Mouse (Mus musculus) MEL (cell line): ENCODE measurements around the gene Mrtfb. TPM values are rescaled to one million over a fixed set of nuclear protein-coding genes. Genes with fewer than 3 reads are reported as not detected.

Experiments
- DNase-seq: peaks from one replicate; pipeline ENCODE4 v3.0.0; 2011; ENCODE audit warnings: low read depth, low spot score
- H3K27ac ChIP-seq: 2 replicates; pipeline ENCODE4 v1.5.1; 2012; ENCODE audit warnings: low read depth, mild to moderate bottlenecking, control low read depth, low read length, moderate library complexity; ENCODE audit not compliant: control insufficient read depth
- H3K27me3 ChIP-seq, 2 experiments: fragments of 150-350 bp in 1 of 2; sonication (generic) in 1 of 2; 2 replicates each; pipeline ENCODE4 v1.6.1; 2012; ENCODE audit warnings: low read length in 2 of 2, mild to moderate bottlenecking in 2 of 2, improper control_type of control experiment in 1 of 2, moderate library complexity in 1 of 2; ENCODE audit not compliant: insufficient read depth in 2 of 2, control insufficient read depth in 1 of 2
- H3K36me3 ChIP-seq, 2 experiments: 2 replicates each; pipeline ENCODE4 v1.6.1; 2012 to 2014; ENCODE audit warnings: low read length in 2 of 2, improper control_type of control experiment in 1 of 2, inconsistent platforms in 1 of 2, mild to moderate bottlenecking in 1 of 2; ENCODE audit not compliant: insufficient read depth in 2 of 2, control insufficient read depth in 1 of 2
- H3K4me1 ChIP-seq, 2 experiments: fragments of 150-350 bp in 1 of 2; sonication (generic) in 1 of 2; 2 replicates each; pipeline ENCODE4 v1.6.1; 2012; ENCODE audit warnings: low read length in 2 of 2, improper control_type of control experiment in 1 of 2, mild to moderate bottlenecking in 1 of 2; ENCODE audit not compliant: insufficient read depth in 2 of 2, control insufficient read depth in 1 of 2
- H3K4me3 ChIP-seq, 2 experiments: fragments of 150-350 bp in 1 of 2; sonication (generic) in 1 of 2; 2 replicates each; pipeline ENCODE4 v1.5.1; 2012; ENCODE audit warnings: low read depth in 2 of 2, low read length in 2 of 2, mild to moderate bottlenecking in 2 of 2, moderate library complexity in 2 of 2, control low read depth in 1 of 2, improper control_type of control experiment in 1 of 2; ENCODE audit not compliant: control insufficient read depth in 1 of 2, insufficient read depth in 1 of 2
- H3K79me2 ChIP-seq: 2 replicates; pipeline ENCODE4 v1.6.1; 2012; ENCODE audit warnings: mild to moderate bottlenecking, low read length, moderate library complexity; ENCODE audit not compliant: control insufficient read depth, poor library complexity, insufficient read depth
- H3K9ac ChIP-seq: 2 replicates; pipeline ENCODE4 v1.6.1; 2012; ENCODE audit warnings: low read depth, mild to moderate bottlenecking, control low read depth, low read length, moderate library complexity; ENCODE audit not compliant: control insufficient read depth, poor library complexity, severe bottlenecking
- H3K9me3 ChIP-seq: fragments of 150-350 bp; sonication (generic); replicated peaks from 2 replicates; pipeline ENCODE4 v1.6.1; 2012; ENCODE audit warnings: mild to moderate bottlenecking, low read length, improper control_type of control experiment, moderate library complexity; ENCODE audit not compliant: insufficient read depth
- BHLHE40 ChIP-seq: IDR thresholded peaks from 2 replicates; pipeline ENCODE4 v1.6.1; 2012; ENCODE audit warnings: low read depth, mild to moderate bottlenecking, inconsistent platforms, low read length, improper control_type of control experiment, borderline replicate concordance
- CHD2 ChIP-seq: IDR thresholded peaks from 2 replicates; pipeline ENCODE4 v1.6.1; 2011; ENCODE audit warnings: low read length, improper control_type of control experiment
- E2F4 ChIP-seq: IDR thresholded peaks from 2 replicates; pipeline ENCODE4 v1.6.1; 2011; ENCODE audit warnings: low read depth, low read length, improper control_type of control experiment, borderline replicate concordance
- EP300 ChIP-seq, 2 experiments: IDR thresholded peaks; 2 replicates each; pipeline ENCODE4 v1.6.1; 2011; ENCODE audit warnings: improper control_type of control experiment in 2 of 2, low read length in 2 of 2, low read depth in 1 of 2, mild to moderate bottlenecking in 1 of 2
- GABPA ChIP-seq: IDR thresholded peaks from 2 replicates; pipeline ENCODE4 v1.6.1; 2012; ENCODE audit warnings: low read depth, mild to moderate bottlenecking, inconsistent platforms, low read length, improper control_type of control experiment, moderate library complexity
- GATA1 ChIP-seq: IDR thresholded peaks from 2 replicates; pipeline ENCODE4 v1.6.1; 2011; ENCODE audit warnings: low read depth, low read length, improper control_type of control experiment
- HCFC1 ChIP-seq: IDR thresholded peaks from 2 replicates; pipeline ENCODE4 v1.6.1; 2012; ENCODE audit warnings: low read depth, mild to moderate bottlenecking, inconsistent platforms, low read length, improper control_type of control experiment, moderate library complexity
- KAT2A ChIP-seq: conservative IDR thresholded peaks from 2 replicates; pipeline ENCODE4 v1.6.1; 2012; ENCODE audit warnings: low read depth, low read length, improper control_type of control experiment, inconsistent platforms
- MAFK ChIP-seq: IDR thresholded peaks from 2 replicates; pipeline ENCODE4 v1.6.1; 2011; ENCODE audit warnings: low read depth, mild to moderate bottlenecking, low read length, improper control_type of control experiment, borderline replicate concordance
- MEF2A ChIP-seq: IDR thresholded peaks from 2 replicates; pipeline ENCODE4 v1.6.1; 2014; ENCODE audit warnings: low read depth, mild to moderate bottlenecking, inconsistent platforms, low read length, improper control_type of control experiment; ENCODE audit not compliant: poor library complexity, insufficient replicate concordance, severe bottlenecking; ENCODE audit errors: extremely low read depth
- MXI1 ChIP-seq: IDR thresholded peaks from 2 replicates; pipeline ENCODE4 v1.6.1; 2011; ENCODE audit warnings: mild to moderate bottlenecking, low read depth, low read length, improper control_type of control experiment
- MYB ChIP-seq: IDR thresholded peaks from 2 replicates; pipeline ENCODE4 v1.6.1; 2011; ENCODE audit warnings: mild to moderate bottlenecking, low read depth, low read length, improper control_type of control experiment
- NELFE ChIP-seq: IDR thresholded peaks from 2 replicates; pipeline ENCODE4 v1.6.1; 2011; ENCODE audit warnings: low read depth, low read length, improper control_type of control experiment
- NRF1 ChIP-seq: IDR thresholded peaks from 2 replicates; pipeline ENCODE4 v1.6.1; 2014; ENCODE audit warnings: low read depth, mild to moderate bottlenecking, inconsistent platforms, low read length, improper control_type of control experiment, moderate library complexity; ENCODE audit not compliant: poor library complexity, insufficient read depth, severe bottlenecking
- POLR2A ChIP-seq, 2 experiments: IDR thresholded peaks; 2 replicates each; pipeline ENCODE4 v1.6.1; 2011 to 2012; ENCODE audit warnings: low read length in 2 of 2, mild to moderate bottlenecking in 2 of 2, control low read depth in 1 of 2, improper control_type of control experiment in 1 of 2, low read depth in 1 of 2, moderate library complexity in 1 of 2; ENCODE audit not compliant: control insufficient read depth in 1 of 2, insufficient read depth in 1 of 2, poor library complexity in 1 of 2
- POLR2AphosphoS5 ChIP-seq: IDR thresholded peaks from 2 replicates; pipeline ENCODE4 v1.6.1; 2012; ENCODE audit warnings: low read depth, borderline replicate concordance, mild to moderate bottlenecking, inconsistent platforms, low read length, moderate library complexity, mixed read lengths
- SIN3A ChIP-seq: IDR thresholded peaks from 2 replicates; pipeline ENCODE4 v1.6.1; 2012; ENCODE audit warnings: low read length, improper control_type of control experiment, inconsistent platforms
- SMC3 ChIP-seq: IDR thresholded peaks from 2 replicates; pipeline ENCODE4 v1.6.1; 2011; ENCODE audit warnings: low read depth, low read length, improper control_type of control experiment
- UBTF ChIP-seq: IDR thresholded peaks from 2 replicates; pipeline ENCODE4 v1.6.1; 2012; ENCODE audit warnings: low read depth, mild to moderate bottlenecking, inconsistent platforms, low read length, improper control_type of control experiment, moderate library complexity, borderline replicate concordance; ENCODE audit not compliant: insufficient read depth
- ZNF384 ChIP-seq: IDR thresholded peaks from 2 replicates; pipeline ENCODE4 v1.6.1; 2012; ENCODE audit warnings: low read depth, mild to moderate bottlenecking, inconsistent platforms, low read length, improper control_type of control experiment
- polyA plus RNA-seq, 2 experiments: library from polyadenylated mRNA; stranded (reverse) in 1 of 2; unstranded in 1 of 2; fragments of >175 nt in 1 of 2; fragments of >200 nt in 1 of 2; gene quantifications; 2 replicates each; pipeline versions ENCODE4 v1.2.1 to v1.2.4; 2012; ENCODE audit warnings: low replicate concordance in 2 of 2, low read depth in 1 of 2; ENCODE audit not compliant: insufficient read length in 2 of 2, insufficient read depth in 1 of 2, missing spikeins in 1 of 2
- total RNA-seq: library from RNA; depleted of rRNA; stranded (reverse); fragments of 300-350 nt; gene quantifications from 2 replicates; pipeline ENCODE4 v1.2.3, GENCODE M21; 2012

Mrtfb gene
- total and polyA plus RNA-seq, 3 experiments, result 2.7 to 6.6 TPM; not detected in 1

GRCm38 (mm10) chr16:13447284-13448050 lies 191.2 kb downstream of the Mrtfb start:
- H3K9ac ChIP-seq, result peak overlapping the region; percentile 79
- no peak overlapping the region for H3K27ac ChIP-seq
- peak overlapping the region; percentile 67 to 90 for H3K4me3 ChIP-seq
- TF ChIP-seq NELFE (no peak), SIN3A (no peak), SMC3 (no peak), HCFC1 (no peak), MYB (no peak), GATA1 (no peak), BHLHE40 (no peak), MXI1 (no peak), EP300 (IDR thresholded peaks at IDR 0.05; ENCODE audit: low read depth in 1 of 2, low read length in 2 of 2) (no peak), GABPA (no peak), POLR2A (IDR thresholded peaks at IDR 0.05; ENCODE audit: control insufficient read depth in 1 of 2, insufficient read depth in 1 of 2, low read depth in 1 of 2, low read length in 2 of 2, poor library complexity in 1 of 2) (no peak), MEF2A (no peak), CHD2 (no peak), UBTF (no peak), E2F4 (no peak), KAT2A (no peak), MAFK (no peak), NRF1 (no peak), ZNF384 (no peak), POLR2AphosphoS5 (no peak)
- no peaks in the 10 kb centered on the region for H3K9me3 ChIP-seq
- H3K36me3 ChIP-seq, result peaks cover 0 to 3% of the 10 kb centered on the region in 2 experiments; a peak in 1 of 4 replicates
- H3K79me2 ChIP-seq, result peaks cover 3% of the 10 kb centered on the region; the same call in 1 of the 2 replicates
- H3K4me1 ChIP-seq, result peaks cover 2 to 14% of the 10 kb centered on the region in 2 experiments; a peak in 3 of 4 replicates
- no peak for DNase-seq
- peaks cover 0 to 2% of the 10 kb centered on the region in 2 experiments; a peak in 1 of 4 replicates for H3K27me3 ChIP-seq
